Mouse (Mus musculus) heart, postnatal 0 days (tissue): Measurements from ENCODE around the gene G3bp2. TPM values are rescaled to one million over a fixed set of nuclear protein-coding genes. Genes with fewer than 3 reads are reported as not detected.
"Not testable (repeated sequence)": the region's sequence is repeated elsewhere in the genome, so short reads cannot be mapped to it uniquely, and the experiment has no call there.

Experiments used
- ATAC-seq: fragments of 200-750 bp; cut with Nextera tagmentation; 2 replicates; pipeline ENCODE4 v1.8.0; 2017; ENCODE audit warnings: low read depth, moderate number of reproducible peaks, moderate library complexity; ENCODE audit not compliant: insufficient read depth
- DNase-seq: peaks from one replicate; pipeline ENCODE4 v3.0.0-alpha.2; 2016; ENCODE audit warnings: low spot score
- H3K27ac ChIP-seq: fragments of 300-500 bp; sonication (generic); 2 replicates; pipeline ENCODE4 v1.5.1; 2014; ENCODE audit warnings: low read depth, mild to moderate bottlenecking
- H3K27me3 ChIP-seq: fragments of 300-500 bp; sonication (generic); 2 replicates; pipeline ENCODE4 v1.6.1; 2014; ENCODE audit warnings: low read length, mixed read lengths; ENCODE audit not compliant: control insufficient read depth, insufficient read depth
- H3K36me3 ChIP-seq: fragments of 300-500 bp; sonication (generic); replicated peaks from 2 replicates; pipeline ENCODE4 v1.6.1; 2014; ENCODE audit warnings: low read length, mixed read lengths; ENCODE audit not compliant: control insufficient read depth, insufficient read depth
- H3K4me1 ChIP-seq: fragments of 300-500 bp; sonication (generic); 2 replicates; pipeline ENCODE4 v1.6.1; 2014; ENCODE audit warnings: antibody characterized with exemption; ENCODE audit not compliant: control insufficient read depth, insufficient read depth
- H3K4me2 ChIP-seq: fragments of 300-500 bp; sonication (generic); 2 replicates; pipeline ENCODE4 v1.6.1; 2014; ENCODE audit warnings: low read depth, mild to moderate bottlenecking, low read length, moderate library complexity
- H3K4me3 ChIP-seq: fragments of 300-500 bp; sonication (generic); 2 replicates; pipeline ENCODE4 v1.5.1; 2014; ENCODE audit warnings: low read depth, low read length
- H3K9ac ChIP-seq: fragments of 300-500 bp; sonication (generic); replicated peaks from 2 replicates; pipeline ENCODE4 v1.6.1; 2014; ENCODE audit warnings: low read depth, low read length, mixed read lengths
- H3K9me3 ChIP-seq: fragments of 300-500 bp; sonication (generic); replicated peaks from 2 replicates; pipeline ENCODE4 v1.6.1; 2016; ENCODE audit warnings: low read length; ENCODE audit not compliant: control insufficient read depth
- CTCF ChIP-seq: IDR thresholded peaks from 2 replicates; pipeline ENCODE4 v1.5.1; 2016; ENCODE audit warnings: antibody characterized with exemption, control low read depth, low read depth
- EP300 ChIP-seq: IDR thresholded peaks from 2 replicates; pipeline ENCODE4 v1.6.1; 2016; ENCODE audit warnings: antibody characterized with exemption, low read depth
- WGBS: fragments of 180-500 bp; shearing (Covaris S2); extraction: QIAGEN DNeasy Blood & Tissue Kit; methylation state at CpG from one replicate; pipeline ENCODE4 v1.1.7; 2014; 5-methylcytosine and 5-hydroxymethylcytosine counted together
- polyA plus RNA-seq: library from polyadenylated mRNA; unstranded; fragments of >200 nt; fragmentation: Nextera tagmentation; extraction: Ambion mirVana; gene quantifications from 2 replicates; pipeline ENCODE4 v1.2.1, GENCODE M21; 2015
- total RNA-seq: library from RNA; depleted of rRNA; stranded (reverse); fragments of >200 nt; gene quantifications from 2 replicates; pipeline ENCODE4 v1.2.3, GENCODE M21; 2014; ENCODE audit warnings: low replicate concordance; rRNA removed

The G3bp2 gene
- total RNA-seq (32.1 and 46.9 TPM in 2 replicates), polyA plus RNA-seq (111 and 119 TPM in 2 replicates)

- Histone ChIP-seq H3K27ac (peak within 1 kb of the TSS; percentile 99), H3K4me3 (peak within 1 kb of the TSS; percentile 100), H3K27me3 (no peaks in the 10 kb centered on the region), H3K4me1 (peaks cover 22% of the 10 kb centered on the region), H3K36me3 (no peaks in the 10 kb centered on the region), H3K9ac (peak within 1 kb of the TSS; percentile 97), H3K4me2 (peak within 1 kb of the TSS; percentile 97), H3K9me3 (no peaks in the 10 kb centered on the region)
- ATAC-seq (peak; percentile 98), DNase-seq (peak; percentile 97)
- WGBS, result under 1% methylated on average over 63 of the region's 65 CpGs
- TF ChIP-seq CTCF (no peak), EP300 (no peak)
Measured at GRCm38 (mm10) chr5:92083417-92084038, at the start of gene G3bp2. TSS of gene G3bp2 (minus strand) at chr5:92083719.

GRCm38 (mm10) chr5:92133006-92133405 lies 49.5 kb upstream of the G3bp2 start:
- not testable (repeated sequence) for H3K9me3 ChIP-seq, H3K9ac ChIP-seq, H3K36me3 ChIP-seq, DNase-seq, H3K27ac ChIP-seq, H3K4me3 ChIP-seq, ATAC-seq, H3K27me3 ChIP-seq, H3K4me2 ChIP-seq
- peaks cover 11% of the 10 kb centered on the region for H3K4me1 ChIP-seq
- 70% methylated on average over 4 of the region's 4 CpGs for WGBS

DNA sequence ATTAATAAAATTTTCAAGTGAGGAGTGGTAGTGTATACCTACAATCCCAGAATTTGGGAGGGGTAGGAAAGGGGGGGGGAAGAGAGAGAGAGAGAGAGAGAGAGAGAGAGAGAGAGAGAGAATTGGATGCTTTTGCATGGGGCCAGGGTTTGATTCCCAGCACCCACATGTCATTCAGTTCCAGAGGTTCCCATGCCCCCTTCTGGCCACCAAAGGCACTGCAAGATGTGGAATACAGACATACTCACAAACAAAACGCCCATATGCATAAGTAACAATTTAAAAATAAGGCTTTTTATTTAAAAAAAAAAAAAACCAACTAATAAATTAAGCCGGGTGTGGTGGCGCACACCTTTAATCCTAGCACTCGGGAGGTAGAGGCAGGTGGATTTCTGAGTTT lies 48.6 kb upstream of the G3bp2 start:
- H3K4me1 ChIP-seq, result peaks cover 11% of the 10 kb centered on the region
- no peak for ATAC-seq
- no peak overlapping the region for H3K9ac ChIP-seq
- no peak overlapping the region for H3K4me2 ChIP-seq
- H3K27ac ChIP-seq, result no peak overlapping the region
- H3K36me3 ChIP-seq, result no peaks in the 10 kb centered on the region
- no peak for DNase-seq
- TF ChIP-seq EP300, result no peak
- 0 out of 2 replicates have a peak, but pooled peaks have one; percentile 7 for TF ChIP-seq CTCF
- H3K27me3 ChIP-seq, result no peaks in the 10 kb centered on the region
- no peak overlapping the region for H3K4me3 ChIP-seq
- no peaks in the 10 kb centered on the region for H3K9me3 ChIP-seq
- WGBS, result 90% methylated on average over 4 of the region's 4 CpGs

GRCm38 (mm10) chr5:92130040-92130682 lies 46.6 kb upstream of the G3bp2 start:
- no peak for TF ChIP-seq CTCF
- TF ChIP-seq EP300, result no peak
- H3K36me3 ChIP-seq, result no peaks in the 10 kb centered on the region
- 84% methylated on average over 6 of the region's 6 CpGs for WGBS

GRCm38 (mm10) chr5:92129321-92129768 lies 45.8 kb upstream of the G3bp2 start:
- H3K4me2 ChIP-seq, result no peak overlapping the region
- no peak overlapping the region for H3K9ac ChIP-seq
- H3K4me3 ChIP-seq, result no peak overlapping the region
- H3K27me3 ChIP-seq, result no peaks in the 10 kb centered on the region
- TF ChIP-seq EP300, result no peak
- TF ChIP-seq CTCF, result no peak
- no peaks in the 10 kb centered on the region for H3K9me3 ChIP-seq
- no peaks in the 10 kb centered on the region for H3K36me3 ChIP-seq
- H3K4me1 ChIP-seq, result no peaks in the 10 kb centered on the region
- no peak overlapping the region for H3K27ac ChIP-seq
- no peak for DNase-seq
- ATAC-seq, result no peak
- 85% methylated on average over 1 of the region's 1 CpGs for WGBS

More at GRCm38 (mm10) chr5:92130040-92130682, 46.6 kb upstream of the G3bp2 start:
- Histone ChIP-seq H3K27ac (no peak overlapping the region), H3K27me3 (no peaks in the 10 kb centered on the region), H3K9me3 (no peaks in the 10 kb centered on the region), H3K4me2 (no peak overlapping the region), H3K9ac (no peak overlapping the region), H3K4me1 (no peaks in the 10 kb centered on the region), H3K4me3 (no peak overlapping the region)
- ATAC-seq, result no peak
- DNase-seq, result no peak
